Mouse (Mus musculus) layer of hippocampus, adult 18-20 months (tissue): ENCODE data around the gene Dbn1. TPM values are rescaled to one million over a fixed set of nuclear protein-coding genes. Genes with fewer than 3 reads are reported as not detected.
"Not testable (repeated sequence)": the region's sequence is repeated elsewhere in the genome, so short reads cannot be mapped to it uniquely, and the experiment has no call there.

Experiments
- DNase-seq, 2 experiments: peaks; one replicate each; pipeline ENCODE4 v3.0.0; 2022; ENCODE audit warnings: low spot score in 2 of 2
- total RNA-seq, 2 experiments: library from RNA; stranded (reverse); gene quantifications; 2 replicates each; pipeline ENCODE4 v1.2.3; 2021

Gene Dbn1
- total RNA-seq, 2 experiments from 2014 or later: 359 to 362 TPM

DNA sequence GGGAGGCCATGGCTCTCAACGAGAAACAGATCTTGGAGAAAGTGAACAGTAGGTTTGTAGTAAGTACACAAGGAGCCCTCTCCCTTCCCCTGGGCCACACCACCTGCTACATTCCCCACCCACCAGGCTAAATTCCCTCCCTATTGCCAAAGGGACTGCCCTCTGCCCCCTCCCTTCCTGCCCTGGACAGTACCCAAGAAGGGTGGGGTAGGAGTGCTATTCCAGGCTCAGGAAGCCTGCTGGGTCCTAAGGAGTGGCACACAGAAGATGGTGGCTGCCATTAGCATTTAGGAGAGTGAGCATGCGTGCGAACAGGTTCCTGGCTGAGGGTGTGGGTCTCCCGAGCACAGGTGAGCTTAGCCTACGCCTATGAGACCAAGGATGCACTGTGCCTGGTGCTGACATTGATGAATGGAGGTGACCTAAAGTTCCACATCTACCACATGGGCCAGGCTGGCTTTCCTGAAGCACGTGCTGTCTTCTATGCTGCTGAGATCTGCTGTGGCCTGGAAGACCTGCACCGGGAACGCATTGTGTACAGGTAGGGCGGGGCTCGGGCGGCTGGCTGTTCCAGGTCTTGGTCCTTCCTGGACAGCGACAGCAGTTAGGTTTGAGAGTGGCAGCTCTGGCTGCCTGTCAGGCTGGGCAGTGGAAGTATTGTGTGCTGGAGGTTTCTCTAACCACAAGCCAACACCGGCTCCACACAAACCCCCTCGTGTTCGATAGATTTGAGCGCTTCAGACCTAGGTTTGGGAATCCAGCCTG, 35.9 kb downstream of the Dbn1 start:
- no peak for DNase-seq

DNA sequence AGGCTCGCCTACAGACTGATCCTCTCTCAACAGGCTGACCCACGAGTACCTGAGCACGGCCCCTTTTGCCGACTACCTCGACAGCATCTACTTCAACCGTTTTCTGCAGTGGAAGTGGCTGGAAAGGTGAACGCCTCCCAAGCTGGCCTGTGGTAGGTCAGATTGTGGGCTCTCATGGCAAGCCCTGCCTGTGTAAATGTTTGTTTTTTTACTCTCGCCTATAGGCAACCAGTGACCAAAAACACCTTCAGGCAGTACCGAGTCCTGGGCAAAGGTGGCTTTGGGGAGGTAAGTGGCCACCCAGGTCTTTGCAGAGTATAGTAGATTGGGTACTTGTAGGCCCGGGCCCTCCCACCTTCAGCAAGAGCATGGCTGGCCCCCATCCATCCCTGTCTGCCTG, 36.6 kb downstream of the Dbn1 start:
- DNase-seq: no peak

GRCm38 (mm10) chr13:55450511-55450980, 37.4 kb downstream of the Dbn1 start:
- DNase-seq: peak in 1 of 2 experiments; percentile 57

- no peak for DNase-seq
Measured at GRCm38 (mm10) chr13:55449679-55450441, 38.1 kb downstream of the Dbn1 start.

- DNase-seq: no peak
Measured at GRCm38 (mm10) chr13:55449205-55449604, 38.7 kb downstream of the Dbn1 start.

GRCm38 (mm10) chr13:55448131-55448530, 39.8 kb downstream of the Dbn1 start:
- DNase-seq: no peak

DNA sequence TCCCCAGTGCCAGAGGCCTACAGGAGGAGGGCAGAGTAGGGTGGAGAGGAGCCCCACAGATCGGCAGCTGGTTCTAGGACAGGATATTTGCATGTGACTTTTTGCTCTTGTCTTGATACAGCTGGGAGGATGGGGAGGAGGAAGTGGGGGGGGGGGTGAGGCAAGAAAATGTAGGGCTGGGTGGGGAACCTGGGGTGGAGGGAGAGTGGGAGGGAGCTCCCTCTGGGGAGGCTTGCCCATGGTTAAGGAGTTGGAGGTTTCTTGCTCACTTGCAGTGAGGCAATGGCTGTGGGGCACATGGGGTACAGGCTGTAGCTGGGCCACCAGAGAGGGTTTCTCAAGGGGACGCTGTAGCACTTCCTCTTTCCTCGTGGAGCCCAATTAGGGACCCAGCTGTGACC, 40.4 kb downstream of the Dbn1 start:
- no peak for DNase-seq

GRCm38 (mm10) chr13:55446483-55447105, 41.3 kb downstream of the Dbn1 start:
- no peak for DNase-seq

- DNase-seq: no peak
Measured at GRCm38 (mm10) chr13:55445361-55446091, 42.4 kb downstream of the Dbn1 start.

DNA sequence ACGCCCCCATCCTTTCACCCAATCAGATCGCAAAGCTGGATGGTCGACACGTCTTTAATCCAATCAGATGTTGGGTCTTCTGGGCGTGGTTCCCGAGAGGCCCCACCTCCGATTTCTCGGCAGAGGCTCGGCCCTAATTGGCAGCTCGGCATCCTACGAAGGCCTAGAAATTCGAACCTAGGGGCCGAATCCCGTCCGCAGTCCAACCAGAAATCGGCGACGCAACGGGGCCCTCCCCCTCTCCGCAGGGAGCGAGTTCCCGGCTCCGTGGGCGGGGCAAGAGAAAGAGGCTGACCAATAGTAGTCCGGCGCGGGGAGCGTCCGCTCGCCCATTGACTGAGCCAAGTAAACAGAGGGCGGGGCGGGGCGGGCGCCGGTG, 43.0 kb downstream of the Dbn1 start, which contains the start of gene Grk6:
Gene Grk6 (plus strand): TSS at position 136 of the 379 bp plus-strand sequence.
- DNase-seq: peak; percentile 100

DNA sequence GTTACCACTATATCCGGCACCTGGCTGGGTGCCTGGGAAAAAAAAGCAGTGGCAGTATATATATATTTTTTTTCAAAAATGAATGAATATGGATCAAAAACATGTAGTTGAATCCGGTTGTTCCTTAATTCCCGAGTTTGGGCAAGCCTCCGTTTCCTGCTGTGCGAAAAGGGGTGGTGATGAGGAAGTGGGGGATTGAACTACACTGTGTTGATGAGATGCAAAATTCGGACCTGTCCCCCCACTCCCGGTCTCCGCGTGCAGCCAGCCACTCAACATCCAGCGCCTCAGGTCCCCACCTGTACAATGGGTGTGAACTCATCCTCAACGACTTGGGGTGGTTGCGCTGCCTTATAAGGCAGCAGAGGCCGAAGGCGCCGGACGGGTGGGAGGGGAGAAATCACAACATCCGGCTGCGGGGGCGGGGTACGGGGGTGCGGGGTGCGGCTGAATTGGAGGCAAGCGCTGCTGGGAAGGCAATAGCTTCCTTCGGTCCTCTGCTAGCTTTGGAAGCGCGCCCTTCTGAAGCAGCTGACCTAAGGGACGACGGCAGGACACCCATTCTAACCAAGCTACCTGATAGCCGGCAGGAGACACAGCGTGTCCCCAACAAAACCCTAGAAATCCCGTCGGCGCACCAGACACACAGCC, 43.5 kb downstream of the Dbn1 start:
- no peak for DNase-seq

GRCm38 (mm10) chr13:55443799-55444285, 44.1 kb downstream of the Dbn1 start:
- DNase-seq: no peak

DNA sequence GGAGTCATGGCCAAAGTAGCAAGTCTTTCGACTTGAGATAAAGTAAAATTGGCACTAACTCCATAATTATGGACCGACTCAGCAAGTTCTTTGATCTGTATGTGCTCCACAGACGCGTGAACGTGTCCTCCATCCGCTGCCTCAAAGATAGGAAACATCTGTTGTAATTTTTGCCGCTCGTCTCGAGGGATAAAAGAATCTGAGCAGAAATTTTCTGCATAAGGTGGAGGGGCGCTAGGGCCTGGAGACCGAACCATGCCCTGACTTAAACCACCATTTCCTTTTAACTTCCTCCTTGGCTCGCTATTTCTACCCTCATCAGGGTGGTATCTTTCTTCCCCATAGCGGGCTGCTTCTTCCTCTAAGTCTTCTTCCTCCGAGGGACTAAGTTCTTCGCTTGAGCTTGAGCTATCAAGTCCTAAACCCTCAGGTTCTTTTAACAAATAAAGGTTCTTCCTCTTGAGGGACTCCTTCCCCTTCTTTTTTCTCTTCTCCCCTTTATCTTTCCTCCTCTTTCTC, 50.7 kb downstream of the Dbn1 start:
- DNase-seq: not testable (repeated sequence)

GRCm38 (mm10) chr13:55431889-55432685, 55.8 kb downstream of the Dbn1 start:
- no peak for DNase-seq

DNA sequence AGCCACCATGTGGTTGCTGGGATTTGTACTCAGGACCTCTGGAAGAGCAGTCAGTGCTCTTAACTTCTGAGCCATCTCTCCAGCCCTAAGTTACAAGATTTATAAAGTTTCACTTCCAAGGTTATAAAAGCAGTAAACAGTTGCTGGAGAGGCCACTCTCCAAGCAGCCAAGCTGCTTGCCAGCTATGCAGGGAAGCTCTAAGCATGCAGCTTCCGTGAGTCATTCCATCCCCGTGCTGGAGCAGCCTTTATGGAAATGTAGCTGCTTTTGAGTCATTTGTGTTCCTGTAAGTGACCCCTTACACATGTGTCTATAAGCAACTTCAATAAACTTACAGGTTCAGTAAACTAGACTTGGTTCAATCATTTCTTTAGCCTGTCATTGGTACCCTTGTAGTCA, 57.3 kb downstream of the Dbn1 start:
- DNase-seq: no peak

DNA sequence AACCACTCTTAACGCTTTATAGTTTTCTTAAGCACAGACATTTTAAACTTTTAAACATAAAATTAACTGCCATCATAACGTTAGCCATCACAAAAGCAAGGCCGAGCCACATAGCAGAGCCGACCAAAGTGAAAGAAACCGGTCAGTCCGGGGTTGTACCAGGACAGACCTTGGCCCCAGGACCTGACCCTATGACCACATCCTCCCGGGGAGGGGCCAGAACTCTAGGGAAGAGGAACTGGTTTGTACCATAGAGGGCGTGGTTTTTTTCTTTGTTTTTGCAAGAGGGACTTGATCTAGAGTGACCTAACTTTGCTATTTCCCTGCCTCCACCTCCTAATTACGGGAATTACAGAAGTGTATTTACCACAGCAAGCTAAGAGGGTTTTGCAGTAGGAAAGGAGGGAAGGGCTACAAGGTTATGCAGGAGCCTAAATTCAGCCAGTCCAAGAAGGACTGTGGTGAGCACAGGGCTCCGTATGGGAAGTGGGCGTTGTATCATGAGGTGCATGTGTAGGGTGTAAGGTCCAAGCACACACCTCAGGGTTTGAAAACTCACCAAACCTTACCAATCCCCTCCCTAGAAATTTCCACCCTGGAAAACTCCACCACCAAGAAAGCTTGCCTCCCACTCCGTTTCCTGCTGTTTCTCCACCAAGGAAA, 58.6 kb downstream of the Dbn1 start:
- DNase-seq: no peak

DNA sequence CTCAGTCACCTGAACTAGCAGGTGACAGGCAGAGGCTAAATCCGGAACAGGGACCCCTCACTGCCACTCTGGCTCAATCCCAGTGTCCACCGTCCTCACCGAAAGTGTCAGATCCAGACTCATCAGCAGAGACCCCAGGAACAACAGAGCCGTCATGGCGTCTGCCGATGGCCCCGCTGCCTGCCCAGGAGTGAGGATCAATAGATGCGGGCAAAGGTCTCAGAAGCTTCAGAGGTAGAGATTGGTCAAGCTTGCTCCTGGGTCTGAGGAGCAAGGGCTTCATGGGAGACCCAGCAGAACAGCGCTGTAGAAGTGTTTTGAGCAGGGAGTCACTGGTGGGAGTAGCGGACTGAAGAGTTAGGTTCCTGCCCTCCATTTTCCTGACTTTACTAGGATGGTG, 61.3 kb downstream of the Dbn1 start, which contains the start of gene F12:
Gene F12 (minus strand): TSS at position 181 of the 400 bp plus-strand sequence.
- no peak for DNase-seq
